Mouse (Mus musculus): ENCODE measurements around the gene Slc22a1. TPM values are rescaled to one million over a fixed set of nuclear protein-coding genes. Genes with fewer than 3 reads are reported as not detected.

The Slc22a1 gene
- polyA plus RNA-seq, 1 experiment: not detected

DNA sequence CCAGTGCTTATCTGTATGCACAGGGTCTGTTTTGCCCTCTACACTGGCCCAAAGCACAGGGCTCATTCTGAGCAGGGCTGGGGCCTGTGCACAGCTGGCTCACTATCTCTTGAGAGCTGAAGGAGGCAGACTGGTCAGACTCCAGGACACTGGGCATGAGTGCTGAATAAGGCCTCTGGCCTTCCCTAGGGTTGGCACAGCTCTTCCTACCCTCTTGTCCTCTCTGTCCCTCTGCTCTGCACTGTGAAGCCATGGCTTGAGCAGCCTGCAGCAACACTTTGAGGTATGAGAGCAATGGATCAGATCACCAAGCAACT, 6.3 kb downstream of the Slc22a1 start:
- no peak overlapping the region for H3K27ac ChIP-seq (replicated peaks; ENCODE audit: low read depth, low read length)
- peaks cover 3% of the 10 kb centered on the region for H3K4me1 ChIP-seq (ENCODE audit: control insufficient read depth, insufficient read depth, insufficient read length, low read length)
- H3K4me3 ChIP-seq (ENCODE audit: insufficient read depth, low read depth, low read length): no peak overlapping the region

DNA sequence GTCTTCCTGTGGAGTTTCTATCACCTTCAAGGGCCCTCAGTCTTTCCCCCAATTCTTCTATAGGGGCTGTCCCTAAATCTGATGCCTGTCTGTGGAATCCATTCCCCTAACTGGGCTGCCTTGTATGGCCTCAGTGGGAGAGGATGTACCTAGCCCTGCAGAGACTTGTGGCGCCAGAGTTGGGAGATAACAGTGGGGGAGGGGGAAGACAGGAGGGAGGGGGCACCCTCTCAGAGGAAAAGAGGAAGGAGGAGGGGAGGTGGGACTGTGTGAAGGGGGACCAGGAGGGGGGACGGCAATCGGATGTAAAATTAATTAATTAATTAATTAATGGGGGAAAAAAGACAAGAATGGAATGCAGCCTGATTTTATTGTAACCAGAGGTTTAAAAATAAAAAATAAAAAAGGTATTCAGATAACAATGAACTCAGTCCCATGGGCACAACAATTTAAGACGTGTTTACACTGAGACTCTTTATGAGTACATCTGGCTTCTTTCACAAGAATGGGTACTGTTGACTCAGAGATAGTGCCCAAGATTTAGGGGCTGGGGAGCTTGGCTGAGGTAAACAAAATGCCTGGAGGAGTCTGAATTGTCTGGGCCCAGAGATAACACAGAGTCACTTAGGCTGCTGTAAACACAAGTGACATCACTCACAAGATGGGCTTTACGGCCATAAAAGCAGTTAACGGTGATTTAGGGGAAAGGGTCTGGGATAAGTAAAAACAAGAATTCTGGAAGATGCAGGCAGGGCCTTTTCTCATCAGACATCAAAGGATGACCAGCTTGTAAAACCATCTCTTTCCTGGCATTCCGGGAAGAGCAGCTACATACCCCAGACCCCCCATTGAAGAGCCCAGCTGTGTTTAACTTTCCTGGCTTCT, 6.9 kb downstream of the Slc22a1 start:
- no peak overlapping the region for H3K27ac ChIP-seq (replicated peaks; ENCODE audit: low read depth, low read length)
- H3K4me3 ChIP-seq (ENCODE audit: insufficient read depth, low read depth, low read length): no peak overlapping the region
- H3K4me1 ChIP-seq (ENCODE audit: control insufficient read depth, insufficient read depth, insufficient read length, low read length): peaks cover 9% of the 10 kb centered on the region

DNA sequence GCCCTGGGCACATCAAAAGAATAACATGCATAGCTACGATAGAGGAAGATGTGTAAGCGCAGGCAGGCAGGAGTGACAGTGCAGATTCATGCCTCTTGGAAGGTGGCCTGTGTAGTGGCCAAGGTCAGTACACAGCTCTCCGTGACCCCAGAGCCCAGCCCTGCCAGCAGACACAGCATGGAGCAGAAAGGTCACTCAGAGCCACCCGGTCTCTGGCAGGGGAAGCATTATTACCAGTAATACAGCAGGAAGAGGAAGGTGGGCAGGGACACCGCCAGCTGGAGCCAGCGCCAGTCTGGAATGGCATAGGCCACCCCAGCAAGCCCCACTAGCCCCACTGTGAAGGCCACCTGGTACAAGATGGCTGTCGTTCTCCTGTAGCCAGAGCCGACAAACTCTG, 11.5 kb downstream of the Slc22a1 start:
- Histone ChIP-seq H3K27ac (replicated peaks; ENCODE audit: low read depth, low read length) (peak overlapping the region; percentile 68; the same call in 1 of the 2 replicates), H3K4me1 (ENCODE audit: control insufficient read depth, insufficient read depth, insufficient read length, low read length) (peaks cover 6% of the 10 kb centered on the region), H3K4me3 (ENCODE audit: insufficient read depth, low read depth, low read length) (no peak overlapping the region)

- H3K27ac ChIP-seq (replicated peaks; ENCODE audit: low read depth, low read length): no peak overlapping the region
- no peak overlapping the region for H3K4me3 ChIP-seq (ENCODE audit: insufficient read depth, low read depth, low read length)
- peaks cover 6% of the 10 kb centered on the region; the same call in 1 of the 2 replicates for H3K4me1 ChIP-seq (ENCODE audit: control insufficient read depth, insufficient read depth, insufficient read length, low read length)
Observed at GRCm38 (mm10) chr17:12660572-12661260, 14.9 kb downstream of the Slc22a1 start.

DNA sequence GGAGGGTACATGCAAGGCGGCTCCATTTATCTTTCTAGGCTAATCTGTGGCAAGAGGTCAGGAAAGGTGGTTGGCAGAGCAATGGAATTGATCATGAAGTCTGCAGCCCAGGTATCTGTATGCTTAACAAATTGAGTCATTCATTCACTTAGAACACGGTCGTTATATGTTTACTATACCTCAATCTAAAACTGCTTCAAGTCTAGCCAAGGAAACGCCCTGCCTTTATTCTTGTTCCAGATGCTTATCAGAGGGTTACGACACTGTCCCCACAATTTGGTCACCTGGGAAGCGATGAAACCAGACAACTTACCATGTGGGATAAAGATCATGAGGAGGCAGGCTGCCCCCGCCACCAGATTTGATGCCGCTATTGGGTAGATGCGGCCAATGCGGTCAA, 16.4 kb downstream of the Slc22a1 start:
- Histone ChIP-seq H3K4me1 (ENCODE audit: control insufficient read depth, insufficient read depth, insufficient read length, low read length) (peaks cover 5% of the 10 kb centered on the region; the same call in 1 of the 2 replicates), H3K4me3 (ENCODE audit: insufficient read depth, low read depth, low read length) (no peak overlapping the region), H3K27ac (replicated peaks; ENCODE audit: low read depth, low read length) (no peak overlapping the region)

- no peak overlapping the region for H3K27ac ChIP-seq (replicated peaks; ENCODE audit: low read depth, low read length)
- H3K4me1 ChIP-seq (ENCODE audit: control insufficient read depth, insufficient read depth, insufficient read length, low read length): peaks cover under 1% of the 10 kb centered on the region; the same call in 1 of the 2 replicates
- no peak overlapping the region for H3K4me3 ChIP-seq (ENCODE audit: insufficient read depth, low read depth, low read length)
Observed at GRCm38 (mm10) chr17:12658784-12659183, 16.8 kb downstream of the Slc22a1 start.

- H3K4me3 ChIP-seq (ENCODE audit: insufficient read depth, low read depth, low read length): no peak overlapping the region
- H3K27ac ChIP-seq (replicated peaks; ENCODE audit: low read depth, low read length): no peak overlapping the region
- H3K4me1 ChIP-seq (ENCODE audit: control insufficient read depth, insufficient read depth, insufficient read length, low read length): no peaks in the 10 kb centered on the region
Observed at GRCm38 (mm10) chr17:12655826-12656225, 19.8 kb downstream of the Slc22a1 start.

- H3K27ac ChIP-seq (replicated peaks; ENCODE audit: low read depth, low read length): no peak overlapping the region
- no peak overlapping the region for H3K4me3 ChIP-seq (ENCODE audit: insufficient read depth, low read depth, low read length)
- no peaks in the 10 kb centered on the region for H3K4me1 ChIP-seq (ENCODE audit: control insufficient read depth, insufficient read depth, insufficient read length, low read length)
Observed at GRCm38 (mm10) chr17:12654061-12654460, 21.6 kb downstream of the Slc22a1 start.

- Histone ChIP-seq H3K4me1 (ENCODE audit: control insufficient read depth, insufficient read depth, insufficient read length, low read length) (no peaks in the 10 kb centered on the region), H3K27ac (replicated peaks; ENCODE audit: low read depth, low read length) (no peak overlapping the region), H3K4me3 (ENCODE audit: insufficient read depth, low read depth, low read length) (no peak overlapping the region)
Observed at GRCm38 (mm10) chr17:12652604-12653003, 23.0 kb downstream of the Slc22a1 start.

GRCm38 (mm10) chr17:12645461-12645860, 30.2 kb downstream of the Slc22a1 start:
- Histone ChIP-seq H3K4me1 (ENCODE audit: control insufficient read depth, insufficient read depth, insufficient read length, low read length) (no peaks in the 10 kb centered on the region), H3K4me3 (ENCODE audit: insufficient read depth, low read depth, low read length) (no peak overlapping the region), H3K27ac (replicated peaks; ENCODE audit: low read depth, low read length) (no peak overlapping the region)

GRCm38 (mm10) chr17:12641087-12641486, 34.5 kb downstream of the Slc22a1 start:
- Histone ChIP-seq H3K4me1 (ENCODE audit: control insufficient read depth, insufficient read depth, insufficient read length, low read length) (no peaks in the 10 kb centered on the region), H3K27ac (replicated peaks; ENCODE audit: low read depth, low read length) (no peak overlapping the region), H3K4me3 (ENCODE audit: insufficient read depth, low read depth, low read length) (no peak overlapping the region)

GRCm38 (mm10) chr17:12639585-12639984, 36.0 kb downstream of the Slc22a1 start:
- Histone ChIP-seq H3K4me3 (ENCODE audit: insufficient read depth, low read depth, low read length) (no peak overlapping the region), H3K4me1 (ENCODE audit: control insufficient read depth, insufficient read depth, insufficient read length, low read length) (no peaks in the 10 kb centered on the region; the same call in 1 of the 2 replicates), H3K27ac (replicated peaks; ENCODE audit: low read depth, low read length) (no peak overlapping the region)

- Histone ChIP-seq H3K4me3 (ENCODE audit: insufficient read depth, low read depth, low read length) (no peak overlapping the region), H3K27ac (replicated peaks; ENCODE audit: low read depth, low read length) (no peak overlapping the region), H3K4me1 (ENCODE audit: control insufficient read depth, insufficient read depth, insufficient read length, low read length) (peaks cover 7% of the 10 kb centered on the region)
Observed at GRCm38 (mm10) chr17:12634814-12635213, 40.8 kb downstream of the Slc22a1 start.

GRCm38 (mm10) chr17:12631771-12632600, 43.6 kb downstream of the Slc22a1 start:
- Histone ChIP-seq H3K4me3 (ENCODE audit: insufficient read depth, low read depth, low read length) (no peak overlapping the region), H3K27ac (replicated peaks; ENCODE audit: low read depth, low read length) (peak overlapping the region; percentile 32), H3K4me1 (ENCODE audit: control insufficient read depth, insufficient read depth, insufficient read length, low read length) (peaks cover 7% of the 10 kb centered on the region)

Data from brown adipose tissue, adult 24 weeks (tissue).